Mouse (Mus musculus) adrenal gland, postnatal 4 days (tissue): ENCODE measurements around the gene Phb2. TPM values are rescaled to one million over a fixed set of nuclear protein-coding genes. Genes with fewer than 3 reads are reported as not detected.
"Not testable (repeated sequence)": the region's sequence is repeated elsewhere in the genome, so short reads cannot be mapped to it uniquely, and the experiment has no call there.

Source experiments
- DNase-seq, 2 experiments: peaks; one replicate each; pipeline ENCODE4 v3.0.0; 2021 to 2022; ENCODE audit warnings: low spot score in 2 of 2, mixed read lengths in 2 of 2
- long read RNA-seq, 2 experiments: library from polyadenylated mRNA; stranded (forward); transcript quantifications; one replicate each; pipeline ENCODE4 v2.0.0; 2021
- total RNA-seq, 2 experiments: library from RNA; stranded (reverse); gene quantifications; 2 replicates each; pipeline ENCODE4 v1.2.3; 2021

Phb2 gene
- total RNA-seq, result 100 to 1,000 TPM; 400 to 439 TPM
- long read RNA-seq, experiment 1, partial matches to known transcripts, result 22 of 323 reads
- long read RNA-seq, experiment 1, other reads (novel, unspliced or antisense), result 300 of 323 reads
- long read RNA-seq, experiment 2, partial matches to known transcripts, result 4 of 379 reads
- long read RNA-seq, experiment 2, other reads (novel, unspliced or antisense), result 375 of 379 reads

DNA sequence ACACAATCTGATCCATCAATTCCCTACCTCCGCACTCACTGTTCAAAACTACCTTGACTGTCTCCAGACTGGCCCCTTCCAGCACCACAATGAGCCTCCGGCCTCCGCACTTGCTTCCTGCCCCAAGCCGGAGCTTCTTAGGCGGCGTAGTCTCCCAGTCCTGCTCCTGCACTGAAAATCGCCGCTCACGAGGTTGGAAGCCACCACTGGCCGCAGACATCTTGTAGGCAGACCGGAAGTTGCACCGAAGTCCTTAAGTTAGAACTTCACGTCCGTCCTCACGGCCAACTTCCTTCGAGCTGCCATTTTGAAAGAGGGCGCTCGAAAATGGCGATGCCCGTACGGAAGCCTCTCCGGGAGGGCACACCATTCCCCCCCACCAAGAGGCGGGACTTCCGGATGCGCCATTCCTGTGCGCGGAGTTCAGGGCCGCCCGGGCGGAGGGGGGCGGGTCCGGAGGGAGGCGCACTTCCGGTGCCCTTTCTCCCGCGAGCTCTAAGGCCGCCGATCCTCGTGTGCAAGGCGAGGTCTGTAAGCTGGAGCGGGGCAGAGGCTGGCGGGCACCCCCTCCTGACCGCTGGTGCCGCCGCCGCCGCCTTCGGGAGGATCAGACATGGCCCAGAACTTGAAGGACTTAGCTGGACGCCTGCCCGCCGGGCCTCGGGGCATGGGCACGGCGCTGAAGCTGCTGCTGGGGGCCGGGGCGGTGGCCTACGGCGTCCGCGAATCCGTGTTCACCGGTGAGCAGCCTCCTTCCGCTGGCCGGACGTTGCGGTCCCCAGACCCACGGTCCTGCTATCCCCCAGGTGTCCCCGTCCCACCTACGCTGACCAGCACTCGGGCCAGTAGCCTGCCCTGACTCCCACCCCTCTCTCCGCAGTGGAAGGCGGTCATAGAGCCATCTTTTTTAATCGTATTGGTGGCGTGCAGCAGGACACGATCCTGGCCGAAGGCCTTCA, at the start of gene Phb2, which contains the start of gene Emg1:
Gene Phb2, plus strand, starts transcription at position 513 of the 959 bp plus-strand sequence.
Gene Emg1, minus strand, starts transcription at position 355 of the 959 bp plus-strand sequence.
- DNase-seq, result peak; percentile 94 to 97

DNA sequence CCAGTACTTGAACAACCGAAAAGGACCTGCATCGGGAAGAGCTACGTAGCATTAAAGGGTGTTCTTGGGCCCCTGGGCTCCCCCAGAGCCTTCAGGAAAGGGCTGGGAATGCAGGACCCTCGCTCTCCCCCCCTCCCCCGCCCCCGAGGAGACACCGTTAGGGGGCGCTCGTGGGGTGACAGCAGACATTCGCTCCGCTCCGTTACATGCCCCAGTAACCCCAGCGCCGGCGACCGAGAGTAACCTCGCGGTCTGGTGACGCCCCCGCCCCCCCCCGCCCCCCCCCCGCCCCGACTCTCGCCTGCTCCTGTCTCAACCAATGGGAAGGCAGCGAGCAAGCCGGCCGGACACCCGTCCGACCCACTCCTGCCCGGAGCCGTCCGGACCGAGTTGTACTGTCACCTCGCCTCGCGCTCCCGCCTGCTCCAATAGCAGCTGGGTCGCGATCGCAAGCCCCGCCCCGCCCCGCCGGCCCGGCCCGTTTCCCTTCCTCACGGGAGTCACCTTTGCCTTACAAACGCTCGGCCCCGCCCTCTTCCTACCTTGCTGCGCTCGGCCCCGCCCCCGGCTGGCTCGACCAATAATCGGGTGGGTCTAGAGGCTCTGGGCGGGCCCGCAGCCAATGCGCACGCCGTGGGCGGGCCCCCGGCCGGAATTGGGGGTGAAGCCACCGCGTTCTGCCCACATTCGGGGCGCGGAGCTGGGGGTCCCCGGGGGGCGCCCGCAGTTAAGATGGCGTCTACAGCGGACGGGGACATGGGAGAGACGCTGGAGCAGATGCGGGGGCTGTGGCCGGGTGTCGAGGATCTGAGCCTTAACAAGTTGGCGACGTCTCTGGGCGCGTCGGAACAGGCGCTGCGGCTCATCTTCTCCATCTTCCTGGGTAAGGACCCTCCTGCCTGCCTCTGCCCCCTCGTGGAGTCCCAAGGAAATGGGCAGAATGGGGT, 49.4 kb upstream of the Phb2 start, which contains the start of gene Lpcat3:
Gene Lpcat3, plus strand, starts transcription at position 551 of the 947 bp plus-strand sequence.
- DNase-seq, result peak; percentile 96 to 99

DNA sequence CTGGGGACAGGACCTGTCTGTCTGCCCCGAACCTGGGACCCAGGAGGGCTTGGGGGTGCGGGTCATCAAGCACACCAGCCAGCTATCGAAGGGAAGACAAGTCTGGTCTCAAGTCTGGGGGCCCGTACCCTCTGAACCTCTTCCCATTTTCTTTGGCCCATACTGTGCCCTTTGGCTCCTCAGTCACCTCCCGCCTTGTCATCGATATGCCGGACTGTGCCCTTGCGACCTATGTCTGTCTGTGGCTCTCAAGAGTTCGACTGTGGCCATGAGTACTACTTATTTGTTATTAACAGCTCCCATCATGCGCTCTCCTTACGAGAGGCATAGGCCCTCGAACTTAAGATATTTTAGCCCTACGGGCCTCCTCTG, 48.7 kb upstream of the Phb2 start:
- no peak for DNase-seq

DNA sequence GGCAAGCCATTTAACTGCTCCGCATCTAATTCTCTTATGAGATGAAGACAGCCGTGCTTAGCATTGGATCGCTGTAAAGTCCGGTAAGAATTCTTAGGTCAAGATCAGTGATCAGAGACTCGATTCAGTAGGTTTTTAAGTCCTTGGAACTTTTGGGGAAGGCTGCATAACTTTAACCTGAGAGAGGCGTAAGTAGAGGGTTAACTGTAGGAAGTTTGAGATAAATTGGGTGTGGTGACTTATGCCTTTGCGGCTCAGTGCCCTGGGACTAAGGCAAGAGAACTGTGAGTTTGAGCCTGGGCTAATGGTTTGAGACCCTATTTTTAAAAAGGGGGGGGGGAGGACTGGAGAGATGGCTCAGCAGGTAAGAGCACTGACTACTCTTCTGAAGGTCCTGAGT, 47.9 kb upstream of the Phb2 start:
- DNase-seq, result no peak

DNA sequence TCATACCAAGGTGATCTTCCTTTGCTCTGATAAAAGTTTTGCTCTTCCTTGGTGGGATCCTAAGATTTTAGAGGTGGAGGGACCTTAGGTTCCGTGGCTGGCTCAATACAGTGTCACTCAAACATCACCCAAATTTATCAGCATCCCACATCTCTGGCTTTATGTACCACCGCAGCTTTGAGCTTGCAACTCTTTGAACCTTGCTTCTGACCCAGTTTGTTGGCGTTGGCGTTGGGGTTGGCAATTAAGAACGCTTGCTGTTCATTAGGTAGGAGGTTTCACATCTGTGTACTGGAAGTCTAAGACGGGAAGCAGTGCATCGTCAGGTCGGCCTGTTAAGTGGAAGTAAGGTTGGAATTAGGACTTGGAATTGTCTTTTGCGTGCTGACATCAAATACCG, 47.1 kb upstream of the Phb2 start:
- no peak for DNase-seq

DNA sequence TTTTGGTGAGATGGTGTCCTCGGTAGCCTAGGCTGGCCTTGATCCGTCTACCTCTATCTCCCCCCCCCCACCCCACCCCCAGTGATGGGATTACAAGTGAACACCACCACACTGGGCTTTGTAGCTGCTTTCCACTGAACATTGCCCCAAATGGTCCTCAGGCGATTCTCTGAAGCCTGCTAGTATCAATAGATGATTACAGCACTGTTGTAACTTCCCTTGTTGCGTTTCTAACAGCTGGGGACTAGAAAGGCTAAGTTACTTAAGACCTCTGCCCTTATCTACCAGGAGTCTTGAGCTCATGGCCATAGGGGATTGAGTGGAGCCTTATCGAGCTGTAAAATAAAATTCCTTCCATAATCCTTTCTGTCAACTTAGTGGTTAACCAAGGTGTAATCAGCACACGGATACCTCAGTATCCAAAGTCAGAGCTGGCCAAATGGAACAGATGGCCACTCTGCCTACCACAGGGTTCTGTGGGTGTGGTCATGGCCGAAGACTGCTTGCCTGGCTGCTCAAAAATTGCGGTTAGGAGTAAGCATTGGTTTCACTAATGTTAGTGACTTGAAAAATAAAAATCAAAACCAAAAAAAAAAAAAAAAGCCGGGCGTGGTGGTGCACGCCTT, 42.8 kb upstream of the Phb2 start:
- DNase-seq, result no peak

DNA sequence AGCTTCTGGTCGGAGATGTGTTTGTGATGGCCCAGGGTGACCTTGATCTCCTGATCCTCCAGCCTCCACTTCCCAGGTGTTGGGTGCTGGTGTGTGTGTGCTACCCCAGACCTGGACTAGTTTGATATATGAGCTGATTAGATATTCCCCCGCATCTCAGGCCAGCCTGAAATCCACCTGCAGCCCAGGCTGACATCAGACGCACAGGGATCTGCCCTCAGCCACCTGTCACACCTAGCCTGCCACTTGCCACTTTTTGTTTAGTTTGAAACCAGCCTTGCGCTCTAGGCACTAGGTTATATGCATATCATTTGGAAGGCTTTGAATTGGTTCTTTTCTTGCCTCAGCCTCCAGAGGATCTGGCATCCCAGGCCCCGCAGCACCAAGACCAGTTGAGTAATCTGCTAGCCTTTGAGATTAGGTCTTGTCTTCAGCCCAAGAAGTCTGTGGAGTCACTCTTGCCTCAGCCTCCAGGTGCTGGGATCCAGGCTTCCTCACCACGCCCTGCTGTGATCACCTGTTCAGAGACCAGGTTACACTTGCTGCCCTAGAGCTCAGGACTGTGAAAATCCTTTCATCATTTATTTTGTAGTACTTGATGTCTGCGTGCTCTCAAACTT, 41.7 kb upstream of the Phb2 start:
- no peak for DNase-seq

DNA sequence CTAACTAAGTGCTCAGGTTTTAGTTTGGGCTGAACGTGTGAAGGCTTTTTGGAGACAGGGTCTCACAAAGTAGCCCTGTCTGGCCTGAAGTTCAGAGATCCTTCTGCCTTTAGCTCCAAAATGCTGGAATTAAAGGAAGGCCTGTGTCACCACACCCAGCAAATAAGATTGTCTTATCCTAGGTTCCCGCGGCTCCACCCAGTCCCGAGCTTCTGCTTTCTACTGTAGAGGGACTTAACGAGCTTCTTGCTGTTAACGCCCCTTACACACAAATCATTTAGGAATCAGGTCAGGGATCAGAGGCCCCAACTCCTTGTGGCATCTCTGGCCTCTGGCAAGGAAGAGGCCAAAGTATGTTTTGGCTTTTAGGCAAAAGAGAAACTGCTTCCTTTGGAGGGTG, 40.0 kb upstream of the Phb2 start:
- DNase-seq, result no peak

DNA sequence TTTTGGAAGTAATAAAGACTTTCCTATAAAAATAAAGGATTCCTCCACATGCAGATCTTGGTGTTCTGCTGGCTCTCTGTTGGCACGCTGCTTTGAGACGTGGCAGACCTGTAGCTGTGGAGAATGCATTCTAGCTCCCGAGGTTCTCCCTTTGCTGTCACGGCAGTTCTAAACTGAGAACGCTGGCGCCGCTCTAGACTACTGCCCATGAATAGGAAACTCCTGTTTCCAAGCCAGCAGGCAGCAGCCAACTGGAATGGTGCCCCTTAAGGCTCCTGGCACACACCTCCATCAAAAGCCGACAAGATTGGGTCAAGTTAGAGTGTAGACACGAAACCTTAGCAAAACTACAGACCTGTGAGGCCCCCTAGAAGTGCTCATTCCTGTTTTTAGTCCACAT, 38.5 kb upstream of the Phb2 start:
- no peak for DNase-seq

DNA sequence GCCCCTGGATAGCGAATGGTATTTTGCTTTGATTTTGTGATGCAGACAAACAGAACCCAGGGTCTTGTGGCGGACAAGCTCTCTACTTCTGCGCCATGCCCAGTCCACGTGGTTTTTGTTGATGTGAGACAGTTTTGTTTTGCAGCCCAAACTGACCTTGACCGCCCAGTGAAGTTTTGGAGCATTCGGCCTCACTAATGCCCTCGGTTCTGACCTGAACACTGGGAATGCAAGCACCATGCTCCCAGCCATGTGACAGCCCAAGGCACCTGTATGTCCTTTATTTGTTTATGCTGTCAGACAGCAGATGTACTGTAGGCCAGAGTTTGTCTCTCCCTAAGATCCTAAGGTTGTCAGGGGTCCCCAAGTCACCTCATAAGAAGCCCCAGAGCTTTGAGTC, 37.5 kb upstream of the Phb2 start:
- no peak for DNase-seq

DNA sequence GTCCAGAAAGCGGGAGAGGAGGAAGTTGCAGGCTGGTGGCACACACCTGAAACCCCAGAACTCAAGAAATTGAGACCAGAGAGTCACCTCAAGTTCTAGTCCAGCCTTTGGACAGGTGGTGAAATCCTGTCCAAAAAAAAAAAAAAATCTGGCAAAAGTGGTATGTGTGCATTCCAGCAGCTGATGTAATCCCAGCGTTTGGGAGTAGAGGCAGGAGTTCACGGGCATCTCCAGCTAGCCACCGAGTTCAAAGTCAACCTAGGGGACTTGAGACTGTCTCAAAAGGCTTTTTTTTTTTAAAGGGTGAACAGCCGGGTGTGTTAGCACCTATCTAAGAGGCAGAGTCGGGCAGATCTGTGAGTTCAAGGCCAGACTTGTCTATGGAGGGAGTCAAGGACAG, 36.0 kb upstream of the Phb2 start:
- DNase-seq, result no peak

DNA sequence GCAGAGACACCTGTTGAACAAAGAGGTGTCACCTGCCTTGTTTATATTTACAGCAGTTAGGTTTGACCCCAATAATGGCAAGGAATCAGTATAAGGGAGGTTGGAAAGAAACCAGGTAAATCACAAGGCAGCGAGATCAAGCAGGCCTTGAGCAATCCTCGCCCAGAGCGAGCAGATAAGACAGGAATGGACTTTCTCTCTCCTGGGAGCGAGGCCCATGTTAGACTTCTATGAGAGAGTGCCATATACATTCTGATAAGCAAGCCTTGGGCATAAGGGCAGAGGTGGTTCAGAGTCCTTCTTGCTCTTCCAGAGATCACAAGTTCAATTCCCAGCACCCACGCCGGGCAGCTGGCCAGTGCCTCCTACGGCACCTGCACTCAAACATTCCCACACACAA, 33.4 kb upstream of the Phb2 start:
- no peak for DNase-seq

DNA sequence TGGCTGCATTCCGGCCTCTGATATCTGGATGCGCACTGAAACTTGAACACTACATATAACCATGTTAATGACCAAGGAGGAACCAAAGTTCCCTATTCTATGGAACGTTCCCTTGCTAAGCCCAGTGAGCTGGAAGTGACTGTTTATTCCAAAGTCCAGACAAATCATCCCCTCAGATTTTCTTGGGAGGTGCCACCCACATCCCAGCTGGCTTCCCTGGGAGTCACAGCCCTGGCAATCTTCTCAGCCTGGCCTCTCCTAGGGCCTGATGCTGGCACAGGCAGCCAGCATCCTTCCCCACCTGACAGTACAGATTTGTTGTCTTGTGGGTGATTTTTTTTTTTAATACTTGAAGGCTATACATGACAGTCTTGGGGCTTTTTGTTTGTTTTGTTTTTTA, 32.6 kb upstream of the Phb2 start:
- no peak for DNase-seq

DNA sequence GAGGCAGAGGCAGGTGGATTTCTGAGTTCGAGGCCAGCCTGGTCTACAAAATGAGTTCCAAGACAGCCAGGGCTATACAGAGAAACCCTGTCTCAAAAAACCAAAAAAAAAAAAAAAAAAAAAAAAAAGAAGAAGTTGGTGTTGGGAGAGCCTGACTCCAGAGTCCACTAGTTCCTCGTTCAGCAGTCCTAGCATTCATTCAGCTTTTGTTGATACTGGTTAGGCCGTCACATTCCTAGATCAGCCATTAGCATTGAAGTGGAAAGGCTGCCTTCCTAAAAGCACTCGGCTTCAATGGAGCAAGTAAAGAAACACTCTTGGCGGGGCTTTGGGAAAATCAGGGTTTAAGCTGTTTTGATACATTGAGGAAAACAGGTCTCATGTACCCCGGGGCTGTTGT, 29.8 kb upstream of the Phb2 start:
- DNase-seq, result not testable (repeated sequence)

DNA sequence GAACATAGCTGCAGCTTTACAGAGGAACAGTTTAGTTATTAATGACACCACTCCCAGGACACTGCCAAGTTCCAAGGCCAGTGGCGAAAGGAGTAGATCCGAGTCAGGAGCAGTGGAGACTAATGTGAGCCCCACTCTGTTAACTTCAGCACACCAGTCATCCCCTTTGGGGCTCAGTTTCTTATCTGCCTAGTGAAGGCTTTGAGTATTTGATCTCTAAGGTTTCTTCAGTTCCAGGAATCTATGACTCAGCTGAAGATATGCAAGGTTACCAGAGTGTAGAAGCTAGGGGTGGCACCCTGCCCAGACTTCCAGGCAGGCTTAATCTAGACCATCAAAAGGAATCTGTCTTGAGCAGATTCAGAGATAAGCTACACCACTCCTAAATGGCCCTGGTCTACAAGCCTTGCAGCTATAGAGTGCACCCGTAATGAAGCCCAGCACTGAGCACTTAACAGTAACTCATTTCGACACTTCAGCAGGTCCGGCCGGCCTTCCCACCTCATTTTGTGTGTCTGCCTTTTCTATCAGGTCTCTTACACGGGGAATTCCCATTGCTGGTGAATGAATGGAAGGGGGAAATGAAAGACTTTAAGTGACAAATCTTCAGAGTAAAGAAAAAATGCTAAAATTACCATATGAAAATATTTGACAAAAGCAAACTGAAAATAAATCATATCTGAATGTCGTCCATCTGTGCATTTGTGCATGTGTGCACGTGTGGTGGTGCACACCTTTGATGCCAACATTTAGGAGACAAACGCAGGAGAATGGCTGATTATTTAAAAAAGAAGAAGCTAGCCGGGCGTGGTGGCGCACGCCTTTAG, 28.3 kb upstream of the Phb2 start:
- peak in 1 of 2 experiments; percentile 56 for DNase-seq

DNA sequence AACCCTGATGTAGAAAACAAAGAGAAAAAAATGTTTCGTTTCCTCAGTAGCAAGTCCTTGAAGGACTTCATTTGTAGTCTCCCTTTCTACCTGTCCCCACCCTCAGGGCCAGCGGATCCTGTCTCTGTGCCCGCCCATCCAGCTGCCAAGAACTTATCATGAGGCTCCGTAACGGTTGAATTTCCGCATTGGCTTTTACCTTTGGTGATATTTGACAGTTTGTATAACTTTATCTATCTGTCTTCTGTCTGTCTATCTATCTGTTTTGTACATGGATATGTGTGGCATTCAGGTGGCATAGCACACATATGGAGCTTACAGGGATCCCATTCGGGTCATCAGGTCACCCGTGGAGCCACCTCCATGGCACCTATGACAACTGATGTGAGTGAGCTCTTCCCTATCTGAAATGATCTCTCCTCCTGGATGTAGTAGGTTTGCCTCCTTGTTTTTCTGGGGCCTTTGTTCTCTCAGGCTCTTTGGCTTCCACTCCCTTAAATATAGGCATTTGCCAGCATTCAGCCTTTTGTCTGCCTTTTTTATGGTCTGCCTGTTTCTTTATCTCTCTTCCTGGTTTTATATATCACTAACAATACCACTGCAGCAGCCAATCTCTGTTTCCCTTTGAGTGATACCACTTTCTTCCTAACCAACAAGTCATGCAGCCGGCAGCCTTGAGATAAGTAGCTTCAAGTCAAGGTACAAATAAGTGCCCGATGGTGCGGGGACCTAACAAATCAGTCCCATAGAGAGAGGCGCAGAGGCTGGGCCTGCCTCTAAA, 26.3 kb upstream of the Phb2 start:
- DNase-seq, result no peak

DNA sequence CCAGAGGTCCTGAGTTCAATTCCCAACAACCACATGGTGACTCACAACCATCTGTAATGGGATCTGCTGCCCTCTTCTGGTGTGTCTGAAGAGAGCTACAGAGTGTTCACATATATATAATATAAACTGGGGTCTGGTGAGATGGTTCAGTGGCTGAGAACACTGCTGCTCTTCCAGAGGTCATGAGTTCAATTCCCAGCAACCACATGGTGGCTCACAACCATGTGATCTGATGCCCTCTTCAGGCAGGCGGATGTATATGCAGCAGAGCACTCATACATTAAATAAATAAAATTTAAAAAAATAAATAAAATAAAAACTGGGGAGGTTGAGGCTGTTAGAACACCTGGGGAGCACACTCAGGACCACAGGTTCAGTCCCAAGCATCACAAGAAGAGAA, 25.5 kb upstream of the Phb2 start:
- DNase-seq, result not testable (repeated sequence)

DNA sequence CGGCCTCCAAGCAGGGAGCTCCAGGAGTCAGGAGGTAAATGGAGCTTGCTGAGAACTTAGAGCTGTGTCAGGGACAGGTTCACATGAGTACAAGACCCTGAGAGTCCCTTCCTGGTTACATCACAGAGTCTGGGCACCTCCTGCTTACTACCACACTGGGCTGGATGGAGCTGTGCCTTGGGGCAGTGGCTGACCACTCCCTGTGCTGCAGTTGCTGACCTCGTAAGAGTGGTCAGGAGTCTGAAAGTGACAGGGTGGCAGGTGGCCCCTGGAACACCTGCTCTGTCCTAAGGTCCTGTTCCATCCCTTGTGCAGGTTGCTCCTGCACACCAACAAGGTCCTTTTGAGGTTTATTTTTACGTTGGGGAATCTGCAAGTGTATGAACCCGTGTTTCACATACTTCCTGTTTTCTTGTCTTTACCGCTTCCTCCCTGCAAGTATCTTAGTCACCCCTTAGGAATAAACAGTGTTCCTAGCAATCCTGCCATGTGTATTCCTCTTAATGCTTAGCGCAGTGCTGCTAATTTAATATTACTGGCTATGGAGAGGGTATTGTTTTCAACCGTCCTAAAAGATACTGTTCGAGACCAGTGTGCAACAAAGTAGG, 23.9 kb upstream of the Phb2 start:
- no peak for DNase-seq
